Mouse (Mus musculus) G1E (cell line): ENCODE results near the gene Rasal2. TPM values are rescaled to one million over a fixed set of nuclear protein-coding genes. Genes with fewer than 3 reads are reported as not detected.

Experiments
- ATAC-seq: 2 replicates; pipeline ENCODE4 v1.8.0; 2016; ENCODE audit warnings: mild to moderate bottlenecking; ENCODE audit not compliant: insufficient number of reproducible peaks, poor library complexity, low FRiP score, severe bottlenecking; ENCODE audit errors: extremely low read depth
- DNase-seq: peaks from one replicate; pipeline ENCODE4 v3.0.0; 2012; ENCODE audit warnings: low spot score
- H3K27me3 ChIP-seq: 2 replicates; pipeline ENCODE4 v1.6.1; 2012; ENCODE audit warnings: mild to moderate bottlenecking, low read length, inconsistent platforms; ENCODE audit not compliant: insufficient read depth
- H3K36me3 ChIP-seq: replicated peaks from 2 replicates; pipeline ENCODE3; 2012; ENCODE audit warnings: mild to moderate bottlenecking, inconsistent platforms
- H3K4me1 ChIP-seq: 2 replicates; pipeline ENCODE4 v1.6.1; 2012; ENCODE audit warnings: low read depth, low read length, inconsistent platforms, mixed read lengths; ENCODE audit not compliant: insufficient read depth
- H3K4me3 ChIP-seq: 2 replicates; pipeline ENCODE4 v1.5.1; 2012; ENCODE audit warnings: low read depth, mild to moderate bottlenecking, inconsistent platforms, low read length, moderate library complexity, mixed read lengths
- H3K9me3 ChIP-seq: replicated peaks from 2 replicates; pipeline ENCODE4 v1.6.1; 2012; ENCODE audit warnings: inconsistent platforms
- CTCF ChIP-seq: IDR thresholded peaks from 2 replicates; pipeline ENCODE4 v1.5.1; 2012; ENCODE audit warnings: low read depth, low read length, inconsistent platforms, mixed read lengths
- GATA1 ChIP-seq: IDR thresholded peaks from 2 replicates; pipeline ENCODE4 v1.6.1; 2012; ENCODE audit warnings: borderline replicate concordance, low read length, inconsistent platforms, mixed read lengths
- GATA2 ChIP-seq: IDR thresholded peaks from 2 replicates; pipeline ENCODE4 v1.6.1; 2012; ENCODE audit warnings: low read depth, low read length, inconsistent platforms, borderline replicate concordance
- POLR2AphosphoS5 ChIP-seq: IDR thresholded peaks from 2 replicates; pipeline ENCODE4 v1.6.1; 2012; ENCODE audit warnings: low read depth, low read length, inconsistent platforms; ENCODE audit not compliant: insufficient replicate concordance
- TAL1 ChIP-seq: conservative IDR thresholded peaks from 2 replicates; pipeline ENCODE4 v1.6.1; 2012; ENCODE audit warnings: low read depth, low read length, inconsistent platforms, mixed read lengths
- polyA plus RNA-seq: library from polyadenylated mRNA; stranded (reverse); fragments of >175 nt; gene quantifications from 2 replicates; pipeline ENCODE4 v1.2.3, GENCODE M21; 2012
- total RNA-seq, 2 experiments: library from RNA; stranded (forward) in 1 of 2; stranded (reverse) in 1 of 2; fragments of 200-1000 nt in 1 of 2; fragments of >200 nt in 1 of 2; fragmentation: Nextera tagmentation in 1 of 2; gene quantifications; 2 replicates each; pipeline ENCODE4 v1.2.3; 2014 to 2017

Gene Rasal2
- total and polyA plus RNA-seq, 3 experiments, result 0.78 to 8.0 (median 2.7) TPM

DNA sequence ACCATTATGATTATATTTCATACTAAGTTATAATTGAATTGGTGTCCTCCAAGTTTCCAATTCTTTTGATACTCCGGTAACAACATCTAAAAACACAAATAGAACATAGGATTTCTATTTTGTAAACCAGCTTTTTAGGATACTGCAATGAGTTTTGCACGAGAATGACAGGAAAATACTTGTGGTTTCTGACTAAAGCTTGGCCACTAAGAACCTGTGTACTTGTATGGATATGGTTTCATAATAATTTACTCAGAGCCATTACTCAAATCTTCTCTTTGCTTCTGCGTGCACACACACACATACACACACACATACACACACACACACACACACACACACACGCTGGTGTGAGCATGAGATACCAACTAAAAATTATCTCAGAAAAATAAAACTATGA, 93.5 kb downstream of the Rasal2 start:
- ATAC-seq (no peak), DNase-seq (no peak)
- Histone ChIP-seq H3K36me3 (no peaks in the 10 kb centered on the region), H3K9me3 (no peaks in the 10 kb centered on the region), H3K27me3 (no peaks in the 10 kb centered on the region), H3K4me3 (no peak overlapping the region), H3K4me1 (no peaks in the 10 kb centered on the region)
- no peak for TF ChIP-seq GATA1
- no peak for TF ChIP-seq CTCF
- TF ChIP-seq POLR2AphosphoS5, result no peak
- TF ChIP-seq TAL1, result no peak
- no peak for TF ChIP-seq GATA2

DNA sequence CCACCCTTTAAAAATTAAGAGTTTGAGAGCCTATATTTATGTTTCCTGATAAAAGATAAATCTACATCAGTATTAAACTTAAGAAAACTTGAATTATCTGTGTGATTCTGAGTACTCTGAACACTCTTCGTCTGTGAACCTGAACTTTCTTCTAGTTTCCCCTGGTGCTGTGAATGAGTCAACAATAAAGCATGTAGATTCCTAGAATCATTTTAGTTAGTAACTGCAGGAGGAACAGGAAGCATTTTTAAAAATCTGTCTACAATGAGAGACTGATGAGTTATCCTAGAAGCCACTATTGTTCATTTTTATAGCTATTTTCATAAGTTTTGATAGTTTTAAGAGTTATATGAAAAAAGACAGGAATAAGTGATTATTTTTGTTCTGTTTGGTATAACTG, 111.1 kb downstream of the Rasal2 start:
- Histone ChIP-seq H3K27me3 (no peaks in the 10 kb centered on the region), H3K4me1 (no peaks in the 10 kb centered on the region), H3K4me3 (no peak overlapping the region), H3K9me3 (no peaks in the 10 kb centered on the region), H3K36me3 (peaks cover 2% of the 10 kb centered on the region)
- no peak for ATAC-seq
- DNase-seq, result no peak
- TF ChIP-seq POLR2AphosphoS5, result no peak
- TF ChIP-seq GATA1, result no peak
- TF ChIP-seq TAL1, result no peak
- TF ChIP-seq CTCF, result no peak
- no peak for TF ChIP-seq GATA2

DNA sequence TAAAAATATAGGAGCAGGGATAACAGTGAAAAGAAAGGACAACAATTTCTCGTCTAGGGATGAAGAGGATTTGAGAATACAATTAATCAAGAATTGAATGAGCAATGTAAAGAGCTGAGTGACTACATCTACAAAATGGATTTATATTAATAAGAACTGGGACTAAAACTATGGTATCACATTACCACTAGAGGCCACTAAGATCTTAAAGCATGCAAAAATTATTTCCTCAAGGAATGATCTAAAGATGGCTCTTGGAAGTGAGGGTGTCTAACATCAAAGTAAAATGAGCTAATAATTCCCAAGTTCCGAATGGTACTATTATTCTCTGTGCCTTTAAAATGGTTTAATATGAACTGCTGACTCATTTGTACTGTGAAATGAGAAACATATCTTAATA, 112.8 kb downstream of the Rasal2 start:
- Histone ChIP-seq H3K4me3 (no peak overlapping the region), H3K27me3 (no peaks in the 10 kb centered on the region), H3K36me3 (peaks cover 2% of the 10 kb centered on the region), H3K9me3 (no peaks in the 10 kb centered on the region), H3K4me1 (no peaks in the 10 kb centered on the region)
- ATAC-seq (no peak), DNase-seq (no peak)
- TF ChIP-seq TAL1, result no peak
- TF ChIP-seq CTCF, result no peak
- TF ChIP-seq GATA1, result no peak
- TF ChIP-seq GATA2, result no peak
- TF ChIP-seq POLR2AphosphoS5, result no peak

DNA sequence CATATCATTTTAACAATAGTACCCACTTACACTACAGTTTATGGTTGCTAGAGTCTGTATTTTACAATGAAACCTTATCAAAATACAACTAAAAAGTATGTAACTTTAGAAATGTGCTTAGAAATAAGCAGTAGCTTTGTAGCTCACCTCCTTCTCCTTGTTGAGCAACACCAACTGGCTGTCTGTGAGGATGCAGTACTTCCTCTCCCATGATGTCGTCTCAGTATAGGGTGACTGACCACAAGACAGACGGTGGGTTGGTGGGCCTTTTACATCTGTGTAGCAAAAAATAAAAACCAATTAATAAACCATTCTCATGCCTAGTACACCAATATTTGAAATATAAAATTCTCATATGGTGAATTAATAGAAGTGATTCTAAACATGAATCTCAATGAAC, 113.4 kb downstream of the Rasal2 start:
- DNase-seq (no peak), ATAC-seq (no peak)
- Histone ChIP-seq H3K36me3 (peaks cover 2% of the 10 kb centered on the region), H3K27me3 (no peaks in the 10 kb centered on the region), H3K9me3 (no peaks in the 10 kb centered on the region), H3K4me1 (no peaks in the 10 kb centered on the region), H3K4me3 (no peak overlapping the region)
- TF ChIP-seq GATA1 (no peak), TAL1 (no peak), GATA2 (no peak), POLR2AphosphoS5 (no peak), CTCF (no peak)

DNA sequence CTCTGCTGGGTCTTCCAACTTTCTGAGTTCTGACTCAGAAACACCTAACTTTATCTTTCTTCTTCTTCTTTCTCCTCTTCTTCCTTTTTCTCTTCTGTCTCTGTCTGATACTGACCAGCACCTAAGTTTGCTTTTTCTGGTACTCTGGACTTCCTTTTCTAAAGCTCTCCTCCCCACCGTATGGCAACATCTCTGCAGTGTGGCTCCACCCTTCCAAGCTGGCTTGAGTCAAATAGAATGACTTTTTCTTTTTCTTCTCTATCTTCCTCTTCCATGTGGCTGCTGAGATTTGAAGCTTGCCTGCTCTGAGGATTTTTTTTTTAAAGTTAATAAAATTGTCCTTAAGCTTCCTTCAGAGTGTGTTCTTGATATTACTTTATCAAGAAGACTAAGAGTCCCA, 115.3 kb downstream of the Rasal2 start:
- TF ChIP-seq POLR2AphosphoS5, result no peak
- no peak for TF ChIP-seq GATA1
- no peaks in the 10 kb centered on the region for H3K4me1 ChIP-seq
- H3K27me3 ChIP-seq, result no peaks in the 10 kb centered on the region
- ATAC-seq (no peak), DNase-seq (no peak)
- no peak overlapping the region for H3K4me3 ChIP-seq
- H3K36me3 ChIP-seq, result peaks cover 2% of the 10 kb centered on the region
- no peaks in the 10 kb centered on the region for H3K9me3 ChIP-seq

DNA sequence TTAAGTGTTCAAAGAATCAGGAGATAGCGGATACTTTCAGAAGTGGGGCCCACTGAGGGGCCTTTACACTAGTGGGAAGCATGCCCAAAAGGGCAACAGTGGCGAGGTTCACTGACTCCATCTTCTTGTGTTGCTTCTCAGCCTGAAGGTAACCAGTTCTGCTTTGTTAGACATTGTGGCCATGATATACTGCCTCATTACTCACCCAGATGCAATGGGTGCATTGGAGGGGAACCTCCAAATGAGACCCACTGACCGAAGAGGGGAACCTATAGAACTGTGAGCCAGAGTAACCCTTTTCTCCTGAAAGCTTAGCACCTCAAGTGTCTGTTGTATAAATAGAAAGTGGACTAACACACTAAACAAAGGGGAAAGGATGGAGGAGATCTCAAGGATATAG, 116.5 kb downstream of the Rasal2 start:
- H3K4me3 ChIP-seq, result no peak overlapping the region
- ATAC-seq (no peak), DNase-seq (no peak)
- no peak for TF ChIP-seq GATA1
- TF ChIP-seq CTCF, result no peak
- no peak for TF ChIP-seq TAL1
- no peak for TF ChIP-seq POLR2AphosphoS5
- TF ChIP-seq GATA2, result no peak
- H3K36me3 ChIP-seq, result peaks cover 2% of the 10 kb centered on the region
- H3K27me3 ChIP-seq, result no peaks in the 10 kb centered on the region
- no peaks in the 10 kb centered on the region for H3K4me1 ChIP-seq
- no peaks in the 10 kb centered on the region for H3K9me3 ChIP-seq

DNA sequence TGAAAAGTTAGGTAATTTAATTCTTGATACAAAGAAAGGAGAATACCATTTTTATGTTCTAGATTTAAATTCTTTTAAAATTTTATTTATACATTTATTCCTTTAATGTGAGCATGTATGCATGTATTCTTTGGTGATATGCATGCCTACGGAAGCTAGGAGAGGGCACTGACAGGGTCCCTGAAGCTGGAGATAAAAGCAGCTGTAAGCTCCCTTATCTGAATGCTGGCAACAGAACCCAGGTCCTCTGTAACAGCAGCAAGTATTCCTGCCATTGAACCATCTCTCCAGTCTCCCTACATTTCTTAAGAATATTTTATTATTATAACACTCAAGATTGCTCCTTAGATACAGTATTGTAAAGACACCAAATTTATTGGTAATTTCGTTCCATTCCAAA, 122.2 kb downstream of the Rasal2 start:
- DNase-seq (no peak), ATAC-seq (no peak)
- Histone ChIP-seq H3K9me3 (no peaks in the 10 kb centered on the region), H3K4me3 (no peak overlapping the region), H3K36me3 (no peaks in the 10 kb centered on the region), H3K4me1 (no peaks in the 10 kb centered on the region), H3K27me3 (no peaks in the 10 kb centered on the region)
- TF ChIP-seq TAL1 (no peak), GATA1 (no peak), GATA2 (no peak)
